Mouse (Mus musculus) G1E (cell line): ENCODE results near the gene Cd300lf.

ENCODE experiments used
- CTCF ChIP-seq: IDR thresholded peaks from 2 replicates; pipeline ENCODE4 v1.5.1; 2012; ENCODE audit warnings: low read depth, low read length, inconsistent platforms, mixed read lengths
- GATA1 ChIP-seq: IDR thresholded peaks from 2 replicates; pipeline ENCODE4 v1.6.1; 2012; ENCODE audit warnings: borderline replicate concordance, low read length, inconsistent platforms, mixed read lengths
- GATA2 ChIP-seq: IDR thresholded peaks from 2 replicates; pipeline ENCODE4 v1.6.1; 2012; ENCODE audit warnings: low read depth, low read length, inconsistent platforms, borderline replicate concordance
- POLR2AphosphoS5 ChIP-seq: IDR thresholded peaks from 2 replicates; pipeline ENCODE4 v1.6.1; 2012; ENCODE audit warnings: low read depth, low read length, inconsistent platforms; ENCODE audit not compliant: insufficient replicate concordance

DNA sequence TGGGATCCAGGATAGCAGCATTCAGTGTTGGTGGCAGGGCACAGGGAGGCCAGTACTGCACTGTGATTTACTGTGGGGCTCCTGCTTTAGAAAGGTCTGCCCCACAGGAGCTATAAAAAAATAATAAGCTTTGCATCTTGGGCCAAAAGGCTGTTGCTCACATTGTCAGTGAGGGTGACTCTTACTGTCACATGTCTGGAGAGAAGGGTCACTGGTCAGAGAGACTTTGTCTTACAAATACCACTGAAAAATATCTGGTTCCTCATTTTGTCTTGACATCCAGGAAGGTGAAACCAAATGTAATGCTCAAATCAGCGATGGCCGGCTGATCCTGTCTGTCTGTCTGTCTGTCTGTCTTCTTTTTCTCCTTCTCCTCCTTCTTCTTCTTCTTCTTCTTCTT is 8.2 kb upstream of the Cd300lf start:
- TF ChIP-seq CTCF (no peak), POLR2AphosphoS5 (no peak), GATA2 (no peak), GATA1 (no peak)
